Mouse (Mus musculus): ENCODE results near the gene Cbs.

DNA sequence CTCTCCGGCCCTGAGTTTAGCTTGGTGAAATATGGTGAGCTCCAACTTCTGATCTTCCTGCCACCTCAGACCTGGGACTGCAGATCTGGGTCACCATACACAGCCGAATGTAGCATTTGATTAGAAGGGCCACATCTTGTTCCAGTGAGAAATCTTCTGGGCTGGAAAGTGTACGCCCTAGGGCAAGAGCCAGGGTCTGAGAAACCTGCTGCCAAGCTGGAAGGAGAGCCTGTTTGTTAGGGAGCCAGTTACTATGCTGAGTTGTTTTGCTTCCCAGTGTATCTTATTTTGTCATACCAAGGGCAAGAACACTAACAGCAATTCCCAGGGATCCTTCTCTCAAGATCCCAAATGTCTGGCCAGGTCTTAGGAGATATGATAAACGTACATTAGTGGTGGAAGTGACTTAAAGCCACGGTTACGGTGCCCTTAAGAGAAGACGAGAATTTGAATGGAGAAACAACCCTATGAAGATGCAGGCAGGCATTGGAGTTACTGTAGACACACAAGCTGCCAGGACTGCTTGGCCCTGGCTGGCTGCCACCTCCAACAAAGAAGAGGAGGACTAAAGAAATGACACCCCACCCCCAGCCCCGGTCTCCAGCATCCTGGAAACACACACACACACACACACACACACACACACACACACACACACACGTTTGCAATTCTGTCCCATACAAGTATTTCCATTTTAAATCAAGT lies 980 bp upstream of the Cbs start:
- TF ChIP-seq CTCF (IDR thresholded peaks at IDR 0.05; ENCODE audit: control insufficient read depth, insufficient read depth, low read length): no peak
- TF ChIP-seq POLR2A (IDR thresholded peaks at IDR 0.05; ENCODE audit: borderline replicate concordance, control insufficient read depth, low read depth, low read length): no peak

All from bone marrow, adult 2 months (tissue).